Mouse (Mus musculus) kidney, adult 2 months (tissue): Measurements from ENCODE around the gene Rrad.

Source experiments
- CTCF ChIP-seq: fragments of 200-500 bp; conservative IDR thresholded peaks from 2 replicates; pipeline ENCODE4 v1.5.1; 2011; ENCODE audit warnings: low read depth, mild to moderate bottlenecking, control low read depth, low read length, moderate library complexity, mixed read lengths; ENCODE audit not compliant: insufficient read depth, insufficient read length
- POLR2A ChIP-seq: fragments of 200-500 bp; IDR thresholded peaks from one replicate; pipeline ENCODE4 v1.6.1; 2011; ENCODE audit warnings: low read depth, low read length, control low read depth

- no peak for TF ChIP-seq CTCF
- TF ChIP-seq POLR2A = no peak
These were observed 29.2 kb downstream of the Rrad start for GRCm38 (mm10) chr8:104601941-104602371.
